Mouse (Mus musculus): ENCODE measurements around the gene Gm28778. TPM values are rescaled to one million over a fixed set of nuclear protein-coding genes. Genes with fewer than 3 reads are reported as not detected.
"Not testable (repeated sequence)": the region's sequence is repeated elsewhere in the genome, so short reads cannot be mapped to it uniquely, and the experiment has no call there.

Gene Gm28778
- not detected in 2 replicates for polyA plus RNA-seq (2014; fragmentation: Nextera tagmentation; extraction: Ambion mirVana)

DNA sequence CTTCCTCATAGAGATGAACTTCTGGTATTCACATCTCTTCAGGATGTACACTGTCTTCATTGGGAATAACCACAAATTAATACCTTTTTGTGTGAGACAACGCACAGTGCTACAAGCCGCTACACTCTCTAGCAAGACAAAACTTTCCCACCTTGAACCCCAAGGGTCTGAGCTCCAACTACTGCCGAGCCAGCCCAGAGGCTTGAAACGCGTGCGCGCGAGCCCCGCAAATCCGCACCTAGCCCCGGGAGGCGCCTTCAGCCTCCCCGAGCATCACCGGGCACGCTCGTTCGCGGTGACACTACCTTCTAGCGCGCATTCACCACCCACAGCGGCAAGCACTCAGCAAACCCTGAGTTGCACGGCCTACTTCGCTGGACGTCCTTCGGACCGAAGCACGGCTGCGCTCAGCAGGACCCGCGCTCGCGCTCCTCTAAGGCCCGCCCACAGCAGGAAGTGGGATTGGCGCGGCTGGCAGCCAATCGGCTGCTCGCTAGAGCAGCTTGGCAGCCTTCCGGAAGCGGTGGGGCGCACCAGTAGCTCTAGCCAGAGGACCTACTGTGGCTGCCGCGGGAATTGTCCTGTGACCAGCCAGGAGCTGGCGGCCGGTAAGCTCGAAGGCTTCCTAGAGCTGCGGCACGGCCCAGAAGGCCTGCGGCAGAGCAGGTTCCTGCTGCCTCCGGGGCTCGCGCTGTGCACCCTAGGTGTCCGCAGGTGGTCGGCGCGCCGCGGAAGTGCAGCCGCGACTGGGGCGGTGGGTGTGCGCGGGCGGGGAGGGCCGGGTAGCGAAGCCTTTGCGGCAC lies at the start of gene Gm28778, which contains the start of the genes Pms1 and Ormdl1:
Gene Gm28778, plus strand, starts transcription at position 531 of the 803 bp plus-strand sequence.
Gene Pms1, minus strand, starts transcription at position 438 of the 803 bp plus-strand sequence.
Gene Ormdl1, plus strand, starts transcription at position 515 of the 803 bp plus-strand sequence.
- H3K36me3 ChIP-seq (ENCODE audit: control insufficient read depth, insufficient read depth, low read length) = no peaks in the 10 kb centered on the region
- H3K9ac ChIP-seq (ENCODE audit: low read depth, low read length) = peak within 1 kb of the TSS; percentile 73
- WGBS = under 1% methylated on average over 66 of the region's 66 CpGs
- peak within 1 kb of the TSS; percentile 70 for H3K27ac ChIP-seq (ENCODE audit: low read depth, low read length)
- H3K4me2 ChIP-seq (replicated peaks; ENCODE audit: low read depth, low read length) = peak within 1 kb of the TSS; percentile 56
- no peaks in the 10 kb centered on the region for H3K9me3 ChIP-seq (ENCODE audit: control insufficient read depth, low read length)
- ATAC-seq (ENCODE audit: low FRiP score) (peak; percentile 100), DNase-seq (ENCODE audit: low spot score) (peak; percentile 95)
- peak within 1 kb of the TSS; percentile 60 for H3K4me3 ChIP-seq (ENCODE audit: low read depth, low read length)
- H3K4me1 ChIP-seq (replicated peaks; ENCODE audit: control insufficient read depth, insufficient read depth, low read length) = 0 out of 2 replicates have a peak, but pooled peaks cover 3% of the 10 kb centered on the region
- H3K27me3 ChIP-seq (ENCODE audit: control insufficient read depth, insufficient read depth, low read length) = no peaks in the 10 kb centered on the region

DNA sequence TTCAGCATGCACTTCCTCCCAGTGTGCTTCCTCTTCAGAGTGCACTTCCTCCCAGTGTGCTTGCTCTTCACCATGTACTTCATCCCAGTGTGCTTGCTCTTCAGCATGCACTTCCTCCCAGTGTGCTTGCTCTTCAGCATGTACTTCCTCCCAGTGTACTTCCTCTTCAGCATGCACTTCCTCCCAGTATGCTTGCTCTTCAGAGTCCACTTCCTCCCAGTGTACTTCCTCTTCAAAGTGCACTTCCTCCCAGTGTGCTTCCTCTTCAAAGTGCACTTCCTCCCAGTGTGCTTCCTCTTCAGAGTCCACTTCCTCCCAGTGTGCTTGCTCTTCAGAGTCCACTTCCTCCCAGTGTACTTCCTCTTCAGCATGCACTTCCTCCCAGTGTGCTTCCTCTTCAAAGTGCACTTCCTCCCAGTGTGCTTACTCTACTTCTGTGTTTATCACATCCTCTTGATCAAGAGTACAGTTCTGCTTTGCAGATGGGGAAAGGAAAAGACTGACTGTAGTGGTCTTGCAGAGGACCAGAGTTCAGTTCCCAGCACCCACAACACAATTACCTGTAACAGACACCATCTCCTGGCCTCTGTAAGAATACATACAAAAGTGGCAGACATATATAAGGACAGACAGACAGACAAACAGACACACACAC lies 31.8 kb upstream of the Gm28778 start:
- not testable (repeated sequence) for H3K4me2 ChIP-seq (replicated peaks; ENCODE audit: low read depth, low read length); H3K4me1 ChIP-seq (replicated peaks; ENCODE audit: control insufficient read depth, insufficient read depth, low read length); DNase-seq (ENCODE audit: low spot score); H3K27me3 ChIP-seq (ENCODE audit: control insufficient read depth, insufficient read depth, low read length); H3K9ac ChIP-seq (ENCODE audit: low read depth, low read length); H3K36me3 ChIP-seq (ENCODE audit: control insufficient read depth, insufficient read depth, low read length); ATAC-seq (ENCODE audit: low FRiP score); H3K27ac ChIP-seq (ENCODE audit: low read depth, low read length); H3K9me3 ChIP-seq (ENCODE audit: control insufficient read depth, low read length); H3K4me3 ChIP-seq (ENCODE audit: low read depth, low read length)

DNA sequence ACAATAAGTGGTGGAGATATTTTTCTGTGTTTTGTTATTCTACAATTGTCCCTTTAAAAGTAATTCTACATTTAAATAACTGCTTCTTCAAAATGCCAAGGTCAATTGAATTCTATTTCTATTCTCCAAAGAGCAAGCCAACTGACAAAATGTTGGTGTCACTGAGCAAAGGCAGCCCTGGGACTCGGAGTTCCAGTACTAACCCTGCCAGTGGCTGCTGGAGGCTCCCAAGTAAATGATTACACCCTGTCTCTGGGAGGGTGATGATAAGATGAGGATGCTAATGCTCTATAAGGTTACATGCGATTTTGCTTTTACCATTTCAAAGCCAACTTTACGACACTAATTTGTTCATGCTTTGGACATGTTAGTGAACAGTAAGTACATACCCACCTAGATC lies 27.0 kb upstream of the Gm28778 start:
- H3K4me3 ChIP-seq (ENCODE audit: low read depth, low read length) = no peak overlapping the region
- 88% methylated on average over 3 of the region's 3 CpGs for WGBS
- H3K4me2 ChIP-seq (replicated peaks; ENCODE audit: low read depth, low read length) = no peak overlapping the region
- no peak for ATAC-seq (ENCODE audit: low FRiP score)
- H3K27me3 ChIP-seq (ENCODE audit: control insufficient read depth, insufficient read depth, low read length) = no peaks in the 10 kb centered on the region
- no peak overlapping the region for H3K9ac ChIP-seq (ENCODE audit: low read depth, low read length)
- no peaks in the 10 kb centered on the region for H3K4me1 ChIP-seq (replicated peaks; ENCODE audit: control insufficient read depth, insufficient read depth, low read length)
- no peak overlapping the region for H3K27ac ChIP-seq (ENCODE audit: low read depth, low read length)
- no peaks in the 10 kb centered on the region for H3K9me3 ChIP-seq (ENCODE audit: control insufficient read depth, low read length)
- H3K36me3 ChIP-seq (ENCODE audit: control insufficient read depth, insufficient read depth, low read length) = no peaks in the 10 kb centered on the region
- no peak for DNase-seq (ENCODE audit: low spot score)

DNA sequence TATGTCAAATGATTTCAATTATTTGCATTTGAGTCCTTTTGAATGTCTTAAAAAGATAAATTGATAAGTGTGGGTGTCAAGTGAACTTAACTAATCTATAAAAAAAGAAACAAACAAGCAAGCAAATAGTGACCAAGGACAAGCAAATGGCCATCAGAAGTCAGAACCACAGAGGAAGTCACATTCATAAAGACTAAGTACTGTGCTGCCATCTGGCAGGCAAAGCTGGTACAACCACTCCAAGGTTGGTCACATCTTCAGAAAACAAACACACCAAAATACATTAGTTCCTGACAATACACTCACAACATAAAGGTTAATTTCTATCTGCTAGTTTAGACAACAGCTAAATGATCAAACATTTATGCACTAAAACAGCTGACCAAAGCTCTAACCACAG lies 24.3 kb upstream of the Gm28778 start:
- Histone ChIP-seq H3K4me2 (replicated peaks; ENCODE audit: low read depth, low read length) (no peak overlapping the region), H3K4me3 (ENCODE audit: low read depth, low read length) (no peak overlapping the region), H3K9ac (ENCODE audit: low read depth, low read length) (no peak overlapping the region), H3K27me3 (ENCODE audit: control insufficient read depth, insufficient read depth, low read length) (no peaks in the 10 kb centered on the region), H3K9me3 (ENCODE audit: control insufficient read depth, low read length) (no peaks in the 10 kb centered on the region), H3K36me3 (ENCODE audit: control insufficient read depth, insufficient read depth, low read length) (no peaks in the 10 kb centered on the region), H3K27ac (ENCODE audit: low read depth, low read length) (no peak overlapping the region), H3K4me1 (replicated peaks; ENCODE audit: control insufficient read depth, insufficient read depth, low read length) (no peaks in the 10 kb centered on the region)
- ATAC-seq (ENCODE audit: low FRiP score) = no peak
- DNase-seq (ENCODE audit: low spot score) = peak; percentile 16

DNA sequence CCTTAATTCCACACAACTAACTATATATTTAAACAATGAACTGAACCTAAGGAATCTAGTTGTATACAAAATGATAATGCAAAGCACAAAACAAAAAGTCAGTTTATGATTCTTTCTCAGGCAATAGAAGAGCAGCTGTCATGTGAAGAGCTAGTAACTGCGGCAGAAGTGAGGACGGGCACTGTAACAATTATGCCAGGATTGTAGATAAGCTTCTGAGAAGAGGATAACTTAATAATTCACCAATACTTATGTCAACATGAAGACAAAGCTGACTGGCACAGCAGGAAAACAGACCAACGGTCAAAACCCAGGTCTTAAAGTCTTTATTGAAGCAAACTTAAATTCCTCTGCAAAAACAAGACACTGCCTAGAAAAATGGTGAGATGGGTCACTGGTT lies 5.7 kb upstream of the Gm28778 start:
- ATAC-seq (ENCODE audit: low FRiP score) = no peak
- no peaks in the 10 kb centered on the region for H3K36me3 ChIP-seq (ENCODE audit: control insufficient read depth, insufficient read depth, low read length)
- no peaks in the 10 kb centered on the region for H3K27me3 ChIP-seq (ENCODE audit: control insufficient read depth, insufficient read depth, low read length)
- H3K4me2 ChIP-seq (replicated peaks; ENCODE audit: low read depth, low read length) = no peak overlapping the region
- DNase-seq (ENCODE audit: low spot score) = no peak
- H3K27ac ChIP-seq (ENCODE audit: low read depth, low read length) = no peak overlapping the region
- H3K4me3 ChIP-seq (ENCODE audit: low read depth, low read length) = no peak overlapping the region
- no peak overlapping the region for H3K9ac ChIP-seq (ENCODE audit: low read depth, low read length)
- WGBS = 92% methylated on average over 3 of the region's 3 CpGs
- no peaks in the 10 kb centered on the region for H3K9me3 ChIP-seq (ENCODE audit: control insufficient read depth, low read length)
- no peaks in the 10 kb centered on the region for H3K4me1 ChIP-seq (replicated peaks; ENCODE audit: control insufficient read depth, insufficient read depth, low read length)

DNA sequence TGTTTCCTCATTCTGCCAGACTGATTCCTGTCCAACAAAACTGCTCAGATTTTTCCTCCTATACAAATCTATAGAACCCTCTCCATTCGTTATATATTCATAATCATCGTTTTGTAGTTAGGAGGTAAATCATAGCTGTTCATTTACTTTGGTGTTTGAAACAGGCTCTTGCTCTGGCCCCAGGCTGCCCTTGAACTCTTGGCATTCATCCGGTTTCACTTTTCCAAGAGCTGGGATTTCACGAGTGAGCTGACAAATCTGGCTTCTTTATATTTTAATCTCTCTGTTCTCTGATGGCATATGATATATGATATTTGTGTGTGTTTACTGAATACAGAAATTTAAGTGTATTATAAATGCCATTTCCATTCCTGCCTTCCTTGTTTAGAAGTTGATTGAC lies 3.6 kb downstream of the Gm28778 start:
- no peaks in the 10 kb centered on the region for H3K27me3 ChIP-seq (ENCODE audit: control insufficient read depth, insufficient read depth, low read length)
- no peak for ATAC-seq (ENCODE audit: low FRiP score)

DNA sequence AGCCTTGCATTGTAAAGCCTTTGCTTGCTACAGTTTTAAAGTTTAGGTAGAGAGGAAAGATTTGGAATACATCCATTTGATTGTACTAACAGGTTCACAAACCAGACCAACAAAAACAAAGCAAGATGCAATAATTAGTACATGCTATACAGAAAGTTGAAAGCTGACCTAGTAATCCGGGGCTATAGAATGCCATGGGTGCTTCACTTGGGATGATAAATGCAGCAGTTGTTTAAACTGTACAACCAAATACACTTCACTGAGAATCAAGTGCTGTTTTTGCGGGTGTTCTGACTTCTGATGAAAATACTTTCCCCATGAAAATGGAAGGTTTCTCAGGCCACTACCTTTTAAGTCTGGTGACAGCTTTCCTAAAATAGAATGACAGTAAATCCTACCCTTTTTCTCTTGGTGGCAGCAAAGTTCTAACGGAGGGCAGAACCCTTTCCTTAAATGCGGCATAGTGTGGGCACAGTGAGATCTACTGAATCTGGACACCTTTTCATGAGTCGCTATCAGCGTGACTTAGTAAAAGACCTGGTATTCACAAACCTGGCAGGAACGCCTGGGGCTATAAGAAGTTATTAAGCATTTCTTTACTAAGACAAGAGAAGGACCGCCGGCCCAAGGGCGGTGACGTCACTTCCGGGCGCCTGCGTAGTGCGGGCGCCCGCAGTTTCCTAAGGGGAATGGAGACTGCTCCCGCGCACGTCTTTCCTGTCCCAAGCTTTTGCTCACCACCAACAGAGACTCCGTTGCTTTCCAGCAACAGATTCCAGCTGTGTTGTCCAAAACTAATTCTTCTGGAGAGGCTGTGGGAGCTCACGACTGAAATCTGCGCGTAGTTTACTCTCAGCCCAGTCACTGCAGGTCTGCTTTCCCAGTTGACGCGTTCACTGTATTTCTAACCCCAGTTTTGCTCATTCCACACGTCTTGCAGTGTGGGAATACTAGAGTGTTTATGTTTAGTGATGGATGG lies 16.4 kb downstream of the Gm28778 start, which contains the start of gene Osgepl1:
Gene Osgepl1, plus strand, starts transcription at position 636 of the 979 bp plus-strand sequence.
- ATAC-seq (ENCODE audit: low FRiP score) = peak; percentile 98
- peak within 1 kb of the TSS; percentile 57 for H3K4me3 ChIP-seq (ENCODE audit: low read depth, low read length)
- H3K4me2 ChIP-seq (replicated peaks; ENCODE audit: low read depth, low read length) = peak within 1 kb of the TSS; percentile 50
- H3K4me1 ChIP-seq (replicated peaks; ENCODE audit: control insufficient read depth, insufficient read depth, low read length) = no peaks in the 10 kb centered on the region
- H3K36me3 ChIP-seq (ENCODE audit: control insufficient read depth, insufficient read depth, low read length) = no peaks in the 10 kb centered on the region
- no peaks in the 10 kb centered on the region for H3K27me3 ChIP-seq (ENCODE audit: control insufficient read depth, insufficient read depth, low read length)
- no peaks in the 10 kb centered on the region for H3K9me3 ChIP-seq (ENCODE audit: control insufficient read depth, low read length)
- H3K27ac ChIP-seq (ENCODE audit: low read depth, low read length) = peak within 1 kb of the TSS; percentile 56; the same call in 1 of the 2 replicates
- DNase-seq (ENCODE audit: low spot score) = peak; percentile 92
- 3% methylated on average over 27 of the region's 27 CpGs for WGBS
- peak within 1 kb of the TSS; percentile 69 for H3K9ac ChIP-seq (ENCODE audit: low read depth, low read length)

More for the DNA sequence above, 3.6 kb downstream of the Gm28778 start:
- no peak for DNase-seq (ENCODE audit: low spot score)
- 86% methylated on average over 4 of the region's 4 CpGs for WGBS
- no peak overlapping the region for H3K4me2 ChIP-seq (replicated peaks; ENCODE audit: low read depth, low read length)
- H3K4me1 ChIP-seq (replicated peaks; ENCODE audit: control insufficient read depth, insufficient read depth, low read length) = 0 out of 2 replicates have a peak, but pooled peaks cover 3% of the 10 kb centered on the region
- no peaks in the 10 kb centered on the region for H3K9me3 ChIP-seq (ENCODE audit: control insufficient read depth, low read length)
- H3K4me3 ChIP-seq (ENCODE audit: low read depth, low read length) = no peak overlapping the region
- H3K9ac ChIP-seq (ENCODE audit: low read depth, low read length) = no peak overlapping the region
- no peaks in the 10 kb centered on the region for H3K36me3 ChIP-seq (ENCODE audit: control insufficient read depth, insufficient read depth, low read length)
- no peak overlapping the region for H3K27ac ChIP-seq (ENCODE audit: low read depth, low read length)

DNA sequence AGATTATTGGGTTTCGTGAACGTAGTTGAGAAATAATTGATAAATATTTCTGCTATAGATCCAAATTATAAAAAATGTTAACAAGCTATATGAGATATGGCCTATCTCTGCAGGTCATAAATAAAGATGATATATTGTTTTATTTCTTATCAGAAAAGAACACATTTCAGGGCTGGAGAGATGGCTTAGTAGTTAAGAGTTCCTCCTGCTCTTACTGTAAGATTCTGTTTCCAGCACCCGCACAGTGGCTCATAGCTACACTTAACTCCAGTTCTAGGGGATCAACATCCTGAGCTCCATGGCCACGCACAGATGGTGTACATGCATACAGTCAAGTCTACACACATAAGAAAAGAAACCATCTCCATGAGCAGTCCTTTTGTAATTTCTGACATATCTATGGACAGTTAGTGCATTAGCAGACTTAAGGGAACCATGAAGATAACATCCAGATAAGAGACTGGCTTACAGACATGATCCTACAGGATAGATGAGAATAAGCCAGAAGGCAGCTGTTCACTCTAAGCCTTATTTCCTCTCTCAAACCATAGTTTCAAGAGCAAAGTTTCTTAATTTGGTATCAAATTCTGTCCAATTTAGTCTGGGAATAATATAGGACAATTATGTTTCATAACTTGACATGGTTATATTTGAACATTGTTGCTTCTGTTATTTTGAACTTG lies 24.9 kb downstream of the Gm28778 start:
- WGBS = 95% methylated on average over 4 of the region's 4 CpGs
- H3K36me3 ChIP-seq (ENCODE audit: control insufficient read depth, insufficient read depth, low read length) = no peaks in the 10 kb centered on the region
- no peak overlapping the region for H3K4me3 ChIP-seq (ENCODE audit: low read depth, low read length)
- H3K4me2 ChIP-seq (replicated peaks; ENCODE audit: low read depth, low read length) = no peak overlapping the region
- H3K27ac ChIP-seq (ENCODE audit: low read depth, low read length) = no peak overlapping the region
- H3K27me3 ChIP-seq (ENCODE audit: control insufficient read depth, insufficient read depth, low read length) = no peaks in the 10 kb centered on the region
- ATAC-seq (ENCODE audit: low FRiP score) (no peak), DNase-seq (ENCODE audit: low spot score) (no peak)
- H3K9me3 ChIP-seq (ENCODE audit: control insufficient read depth, low read length) = no peaks in the 10 kb centered on the region
- H3K4me1 ChIP-seq (replicated peaks; ENCODE audit: control insufficient read depth, insufficient read depth, low read length) = no peaks in the 10 kb centered on the region
- H3K9ac ChIP-seq (ENCODE audit: low read depth, low read length) = no peak overlapping the region
